Mouse (Mus musculus) bone marrow, adult 2 months (tissue): ENCODE data around the gene Gtf3a.

Experiments used
- CTCF ChIP-seq: fragments of 200-500 bp; IDR thresholded peaks from 2 replicates; pipeline ENCODE4 v1.5.1; 2011; ENCODE audit warnings: low read length, control low read depth; ENCODE audit not compliant: control insufficient read depth, insufficient read depth
- POLR2A ChIP-seq: fragments of 200-500 bp; IDR thresholded peaks from 2 replicates; pipeline ENCODE4 v1.6.1; 2011; ENCODE audit warnings: low read depth, mild to moderate bottlenecking, control low read depth, low read length, borderline replicate concordance; ENCODE audit not compliant: control insufficient read depth

DNA sequence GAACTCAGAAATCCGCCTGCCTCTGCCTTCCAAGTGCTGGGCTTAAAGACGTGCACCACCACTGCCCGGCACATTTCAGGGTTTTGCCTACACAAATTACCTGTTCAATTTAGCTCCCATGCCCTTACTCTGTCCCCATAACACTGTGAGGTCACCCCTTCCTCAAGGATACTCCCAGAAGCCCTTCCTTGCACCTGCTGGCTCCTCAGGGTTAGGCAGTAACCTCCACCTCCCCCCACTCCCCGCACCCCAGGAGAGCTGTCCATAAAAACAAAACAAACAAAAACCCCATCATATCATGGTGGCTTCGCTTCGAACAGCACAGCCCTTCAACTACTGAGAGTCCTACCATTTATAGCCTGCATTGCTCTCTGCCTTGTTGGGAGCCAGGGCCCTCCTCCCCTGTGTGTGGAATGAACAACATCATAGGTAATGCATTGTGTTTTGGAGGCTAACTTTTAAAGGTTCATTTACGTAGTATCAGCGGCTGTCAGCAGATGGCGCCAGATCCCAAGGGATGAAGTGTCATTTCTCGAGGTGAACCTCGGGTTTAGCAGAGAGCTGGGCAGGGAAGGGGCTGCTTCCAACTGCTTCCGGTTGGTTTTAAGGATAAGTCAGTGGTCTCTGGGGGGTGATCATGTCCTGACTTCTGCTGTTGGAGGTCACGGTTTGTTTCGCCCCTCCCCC is 42.8 kb upstream of the Gtf3a start:
- TF ChIP-seq POLR2A (no peak), CTCF (peak; percentile 85)
